Comparison of ENCODE assay signal across 21 mouse cellular contexts in genomic region chr2:113368379-113368778, GRCm38 (mm10). TPM values are rescaled to one million over a fixed set of nuclear protein-coding genes. Genes with fewer than 3 reads are reported as not detected.
DNase-seq lines count a peak whose midpoint lies in the region; ATAC-seq lines count a peak whose summit lies in the region.
"Had no signal": no experiment of that assay in that cellular context is flagged by ENCODE, and none has a peak within 500 bp of the region (broad histone marks: within the 10 kb centered on the region; RNA-seq: fewer than 3 reads in every experiment).

No protein-coding gene starts in this region.

- WGBS in kidney, embryonic 16.5 days = 48% methylated on average over 5 of the region's 5 CpGs
- WGBS in liver, embryonic 12.5 days (ENCODE audit: insufficient replicate concordance) = 72% methylated on average over 5 of the region's 5 CpGs

- H3K4me3 ChIP-seq in kidney, embryonic 16.5 days (ENCODE audit: low read length) = no peak overlapping the region
- no peak overlapping the region for H3K4me3 ChIP-seq in liver, embryonic 12.5 days
- H3K4me3 ChIP-seq: embryonic facial prominence, embryonic 15.5 days; erythroblast, embryonic 14.5 days; forebrain, embryonic 10.5 days; heart, embryonic 12.5 days; hindbrain, embryonic 10.5 days had no signal

- no peaks in the 10 kb centered on the region for H3K9me3 ChIP-seq in kidney, embryonic 16.5 days (ENCODE audit: low read length)
- no peaks in the 10 kb centered on the region for H3K9me3 ChIP-seq in liver, embryonic 12.5 days (replicated peaks)
- H3K9me3 ChIP-seq: embryonic facial prominence, embryonic 15.5 days; forebrain, embryonic 10.5 days; heart, embryonic 12.5 days; hindbrain, embryonic 10.5 days had no signal

- no peak overlapping the region for H3K4me2 ChIP-seq in kidney, embryonic 16.5 days (replicated peaks; ENCODE audit: low read depth, low read length)
- H3K4me2 ChIP-seq in liver, embryonic 12.5 days = no peak overlapping the region
- H3K4me2 ChIP-seq: embryonic facial prominence, embryonic 15.5 days; heart, embryonic 12.5 days; hindbrain, embryonic 14.5 days had no signal

- no peaks in the 10 kb centered on the region for H3K36me3 ChIP-seq in kidney, embryonic 16.5 days (ENCODE audit: insufficient read depth, low read length)
- no peaks in the 10 kb centered on the region for H3K36me3 ChIP-seq in liver, embryonic 12.5 days
- H3K36me3 ChIP-seq: embryonic facial prominence, embryonic 15.5 days; forebrain, embryonic 10.5 days; heart, embryonic 12.5 days; hindbrain, embryonic 10.5 days had no signal

- no peaks in the 10 kb centered on the region for H3K27me3 ChIP-seq in kidney, embryonic 16.5 days (ENCODE audit: insufficient read depth, low read length)
- H3K27me3 ChIP-seq in liver, embryonic 12.5 days (replicated peaks) = no peaks in the 10 kb centered on the region
- H3K27me3 ChIP-seq: CH12.LX; embryonic facial prominence, embryonic 15.5 days; heart, embryonic 12.5 days had no signal

- H3K9ac ChIP-seq in kidney, embryonic 16.5 days (replicated peaks; ENCODE audit: low read length) = no peak overlapping the region
- H3K9ac ChIP-seq in liver, embryonic 12.5 days = no peak overlapping the region
- H3K9ac ChIP-seq: embryonic facial prominence, embryonic 15.5 days; heart, embryonic 12.5 days; hindbrain, embryonic 14.5 days had no signal

- DNase-seq in kidney, adult 11 months = peak; percentile 82
- DNase-seq in kidney, adult 8-10 months = peak; percentile 63 to 89
- DNase-seq in kidney, postnatal 25 days = peak; percentile 36 to 62
- no peak for DNase-seq in frontal cortex, postnatal 10 days (ENCODE audit: low spot score in 2 of 2)
- DNase-seq: adrenal gland, adult 8-10 months; adrenal gland, postnatal 36 days; cerebellum, adult 2 months; cerebellum, postnatal 10 days; embryo, embryonic 11 days; gastrocnemius, postnatal 10 days had no signal

- peak; percentile 84 for ATAC-seq in kidney, embryonic 16.5 days (ENCODE audit: low FRiP score, low TSS enrichment)
- no peak for ATAC-seq in inflammation-experienced regulatory T-cells, adult 6 months
- no peak for ATAC-seq in liver, embryonic 12.5 days
- ATAC-seq: forebrain, embryonic 14.5 days had no signal

- peak overlapping the region; percentile 91 for H3K27ac ChIP-seq in kidney, embryonic 16.5 days (ENCODE audit: low read length)
- no peak overlapping the region for H3K27ac ChIP-seq in liver, embryonic 12.5 days
- H3K27ac ChIP-seq: embryonic facial prominence, embryonic 15.5 days; forebrain, embryonic 10.5 days; hindbrain, embryonic 10.5 days; hindbrain, embryonic 14.5 days had no signal

- H3K4me1 ChIP-seq in kidney, embryonic 16.5 days (ENCODE audit: insufficient read depth, low read length) = peaks cover 29% of the 10 kb centered on the region
- no peaks in the 10 kb centered on the region for H3K4me1 ChIP-seq in liver, embryonic 12.5 days

RNA-seq across cellular contexts. Expression of gene Fmn1, which starts 40.8 kb away (rescaled TPM):
- 7.4 and 11.0 TPM in 2 replicates for polyA plus RNA-seq in kidney, embryonic 16.5 days (2015; fragmentation: Nextera tagmentation; extraction: Ambion mirVana)
- polyA plus RNA-seq in inflammation-experienced regulatory T-cells, adult 6 months (2017; shearing (Covaris generic)) = 1 to 10 TPM in 1 of 3 experiments, under 1 TPM in 2; 0.79 to 1.3 (median 0.91) TPM
- polyA plus RNA-seq in liver, embryonic 12.5 days (2016; fragmentation: Nextera tagmentation; extraction: Ambion mirVana) = 0.56 and 0.80 TPM in 2 replicates

Comparison
In these comparisons a context has a peak if more than half of its experiments do, and no peak if none do; other contexts are left out.
1. DNase-seq: peak in kidney, adult 11 months (single experiment), kidney, adult 8-10 months (2 of 2) and kidney, postnatal 25 days (2 of 2); none in frontal cortex, postnatal 10 days (0 of 2).